Mouse (Mus musculus) frontal cortex, postnatal 14 days (tissue): Measurements from ENCODE around the gene Nhej1.

Source experiments
- DNase-seq, 2 experiments: peaks; one replicate each; pipeline ENCODE4 v3.0.0; 2022; ENCODE audit warnings: low spot score in 2 of 2

Gene Nhej1

GRCm38 (mm10) chr1:75124346-75125321, at the start of gene Nhej1:
Gene Nhej1 (minus strand): TSS chr1:75125200.
- peak; percentile 83 to 85 for DNase-seq

- DNase-seq = peak; percentile 87 to 93
Measured at GRCm38 (mm10) chr1:75168472-75169464, 43.8 kb upstream of the Nhej1 start, which contains the start of gene Zfand2b. Gene Zfand2b (plus strand): TSS chr1:75168646.

- no peak for DNase-seq
Measured at GRCm38 (mm10) chr1:75168093-75168471, 43.1 kb upstream of the Nhej1 start.

- DNase-seq = no peak
Measured at GRCm38 (mm10) chr1:75160256-75160617, 35.2 kb upstream of the Nhej1 start.

- no peak for DNase-seq
Measured at GRCm38 (mm10) chr1:75159540-75160255, 34.7 kb upstream of the Nhej1 start.

GRCm38 (mm10) chr1:75158990-75159389, 34.0 kb upstream of the Nhej1 start:
- DNase-seq = no peak

GRCm38 (mm10) chr1:75155837-75156236, 30.8 kb upstream of the Nhej1 start:
- no peak for DNase-seq

GRCm38 (mm10) chr1:75148727-75149126, 23.7 kb upstream of the Nhej1 start:
- no peak for DNase-seq

GRCm38 (mm10) chr1:75147411-75148135, 22.6 kb upstream of the Nhej1 start:
- no peak for DNase-seq

- no peak for DNase-seq
Measured at GRCm38 (mm10) chr1:75145589-75145988, 20.6 kb upstream of the Nhej1 start.

GRCm38 (mm10) chr1:75142301-75143261, 17.6 kb upstream of the Nhej1 start, which contains the start of the genes Cnppd1 and Retreg2:
Gene Cnppd1 (minus strand): TSS chr1:75142711.
Gene Retreg2 (plus strand): TSS chr1:75142778.
- peak; percentile 90 to 93 for DNase-seq

GRCm38 (mm10) chr1:75141486-75142190, 16.6 kb upstream of the Nhej1 start:
- DNase-seq = peak in 1 of 2 experiments; percentile 52

- no peak for DNase-seq
Measured at GRCm38 (mm10) chr1:75140601-75141190, 15.7 kb upstream of the Nhej1 start.

- no peak for DNase-seq
Measured at GRCm38 (mm10) chr1:75138448-75138847, 13.4 kb upstream of the Nhej1 start.

- no peak for DNase-seq
Measured at GRCm38 (mm10) chr1:75136730-75137129, 11.7 kb upstream of the Nhej1 start.

GRCm38 (mm10) chr1:75136293-75136692, 11.3 kb upstream of the Nhej1 start:
- DNase-seq = no peak

GRCm38 (mm10) chr1:75133421-75134207, 8.6 kb upstream of the Nhej1 start, which contains the start of gene Slc23a3:
Gene Slc23a3 (minus strand): TSS chr1:75133890.
- no peak for DNase-seq
